Comparison of ENCODE assay signal across 27 mouse cellular contexts in the genomic region with DNA sequence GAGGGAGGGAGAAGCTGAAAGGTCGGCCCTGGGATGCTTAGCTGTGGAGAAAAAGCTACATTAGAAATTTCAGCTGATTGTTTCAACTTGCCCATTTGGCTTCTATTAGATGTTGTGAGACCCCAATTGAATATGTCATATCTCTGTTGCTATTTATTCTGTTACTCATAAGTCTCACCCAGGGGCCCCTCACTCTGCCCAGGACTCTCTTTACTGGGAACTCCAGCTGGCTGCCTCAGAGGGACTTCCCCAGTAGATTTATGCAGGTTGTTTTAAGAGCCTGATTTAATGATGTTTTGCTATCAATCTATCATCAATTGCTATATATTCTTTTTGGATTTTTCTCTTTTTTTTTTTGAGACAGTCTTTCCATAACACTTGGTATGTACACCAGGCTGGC. TPM values are rescaled to one million over a fixed set of nuclear protein-coding genes. Genes with fewer than 3 reads are reported as not detected.
DNase-seq lines count a peak whose midpoint lies in the region; ATAC-seq and TF ChIP-seq lines count a peak whose summit lies in the region.
"Had no signal": no experiment of that assay in that cellular context is flagged by ENCODE, and none has a peak within 500 bp of the region (broad histone marks: within the 10 kb centered on the region; RNA-seq: fewer than 3 reads in every experiment).

No protein-coding gene starts in this region.

- no peaks in the 10 kb centered on the region for H3K9me3 ChIP-seq in intestine, postnatal 0 days (ENCODE audit: control insufficient read depth)
- H3K9me3 ChIP-seq in midbrain, embryonic 10.5 days (replicated peaks) = 0 out of 2 replicates have a peak, but pooled peaks cover 4% of the 10 kb centered on the region
- H3K9me3 ChIP-seq: embryonic facial prominence, embryonic 13.5 days; embryonic facial prominence, embryonic 15.5 days; forebrain, embryonic 10.5 days; forebrain, embryonic 12.5 days had no signal

- peak; percentile 5 to 27 for DNase-seq in spleen, postnatal 4 days (ENCODE audit: low spot score in 2 of 2)
- DNase-seq in spleen, postnatal 14 days (ENCODE audit: low spot score in 2 of 2) = no peak
- DNase-seq in testis, postnatal 14 days (ENCODE audit: low spot score) = no peak
- no peak for DNase-seq in midbrain, embryonic 10.5 days (ENCODE audit: low spot score)
- DNase-seq: adrenal gland, adult 2 months; adrenal gland, postnatal 10 days; adrenal gland, postnatal 25 days; cerebellum, adult 11 months; cerebellum, adult 18-20 months; cerebellum, adult 8-10 months; cerebellum, adult 9-11 months; cerebellum, postnatal 14 days; cerebellum, postnatal 36 days; embryo, embryonic 11 days had no signal

- H3K9ac ChIP-seq in intestine, postnatal 0 days (ENCODE audit: low read depth, low read length) = no peak overlapping the region
- H3K9ac ChIP-seq: embryonic facial prominence, embryonic 13.5 days; embryonic facial prominence, embryonic 15.5 days; forebrain, embryonic 12.5 days had no signal

- no peak overlapping the region for H3K4me3 ChIP-seq in intestine, postnatal 0 days (ENCODE audit: low read depth, low read length)
- H3K4me3 ChIP-seq in midbrain, embryonic 10.5 days = no peak overlapping the region
- H3K4me3 ChIP-seq: embryonic facial prominence, embryonic 13.5 days; embryonic facial prominence, embryonic 15.5 days; erythroblast, embryonic 14.5 days; forebrain, embryonic 10.5 days; forebrain, embryonic 12.5 days had no signal

- H3K27ac ChIP-seq in intestine, postnatal 0 days (ENCODE audit: low read depth, low read length) = no peak overlapping the region
- no peak overlapping the region for H3K27ac ChIP-seq in midbrain, embryonic 10.5 days (replicated peaks)
- H3K27ac ChIP-seq: embryonic facial prominence, embryonic 13.5 days; embryonic facial prominence, embryonic 15.5 days; forebrain, embryonic 10.5 days; forebrain, embryonic 12.5 days had no signal

- no peak for TF ChIP-seq CTCF in intestine, postnatal 0 days (IDR thresholded peaks at IDR 0.05; ENCODE audit: low read depth)

- H3K36me3 ChIP-seq in intestine, postnatal 0 days (ENCODE audit: control insufficient read depth, insufficient read depth) = no peaks in the 10 kb centered on the region
- no peaks in the 10 kb centered on the region for H3K36me3 ChIP-seq in midbrain, embryonic 10.5 days
- H3K36me3 ChIP-seq: embryonic facial prominence, embryonic 13.5 days; embryonic facial prominence, embryonic 15.5 days; forebrain, embryonic 10.5 days; forebrain, embryonic 12.5 days; G1E had no signal

- no peaks in the 10 kb centered on the region for H3K27me3 ChIP-seq in intestine, postnatal 0 days (replicated peaks; ENCODE audit: control insufficient read depth, insufficient read depth, low read length)
- H3K27me3 ChIP-seq in midbrain, embryonic 10.5 days (ENCODE audit: low read depth, poor library complexity, severe bottlenecking) = no peaks in the 10 kb centered on the region
- H3K27me3 ChIP-seq: embryonic facial prominence, embryonic 13.5 days; embryonic facial prominence, embryonic 15.5 days; forebrain, embryonic 12.5 days had no signal

- peak; percentile 83 for ATAC-seq in CD4-positive, CD25-positive, alpha-beta regulatory T cell, adult 4 months
- ATAC-seq in activated CD4-positive, CD25-positive, alpha-beta regulatory T cell, adult 4 months = peak; percentile 73
- ATAC-seq in intestine, postnatal 0 days = no peak
- ATAC-seq: forebrain, embryonic 14.5 days; forebrain, embryonic 16.5 days; Patski had no signal

- no peaks in the 10 kb centered on the region for H3K4me1 ChIP-seq in intestine, postnatal 0 days (replicated peaks; ENCODE audit: control insufficient read depth, insufficient read depth, low read length)
- no peaks in the 10 kb centered on the region for H3K4me1 ChIP-seq in midbrain, embryonic 10.5 days
- H3K4me1 ChIP-seq: embryonic facial prominence, embryonic 13.5 days; embryonic facial prominence, embryonic 15.5 days; forebrain, embryonic 10.5 days; forebrain, embryonic 12.5 days had no signal

- no peak overlapping the region for H3K4me2 ChIP-seq in intestine, postnatal 0 days (replicated peaks; ENCODE audit: low read depth)
- H3K4me2 ChIP-seq: embryonic facial prominence, embryonic 13.5 days; embryonic facial prominence, embryonic 15.5 days; forebrain, embryonic 12.5 days had no signal

- 72% methylated on average over 1 of the region's 1 CpGs for WGBS in intestine, postnatal 0 days
- WGBS in midbrain, embryonic 10.5 days = 66% methylated on average over 1 of the region's 1 CpGs

RNA-seq across cellular contexts. Expression of a gene that starts 21.1 kb away (rescaled TPM):
- 10 to 100 TPM; 11.5 to 26.5 TPM for polyA plus RNA-seq in CD4-positive, CD25-positive, alpha-beta regulatory T cell, adult 4 months (2017; shearing (Covaris generic))
- polyA plus RNA-seq in activated CD4-positive, CD25-positive, alpha-beta regulatory T cell, adult 4 months (2017; shearing (Covaris generic)) = 10 to 100 TPM in 1 of 2 experiments, 1 to 10 TPM in 1; 6.3 to 14.2 TPM
- 0.04 and 0.08 TPM in 2 replicates for polyA plus RNA-seq in intestine, postnatal 0 days (2015; fragmentation: Nextera tagmentation; extraction: Ambion mirVana)
- not detected in 2 replicates for polyA plus RNA-seq in midbrain, embryonic 10.5 days (2016; fragmentation: Nextera tagmentation; extraction: Ambion mirVana)
- polyA plus RNA-seq: C2C12; erythroblast, embryonic 14.5 days; G1E had no signal

Comparison
In these comparisons a context has a peak if more than half of its experiments do, and no peak if none do; other contexts are left out.
1. DNase-seq: peak in spleen, postnatal 4 days (2 of 2); none in spleen, postnatal 14 days (0 of 2), testis, postnatal 14 days (single experiment) and midbrain, embryonic 10.5 days (single experiment).